Mouse (Mus musculus): ENCODE measurements around the gene Hebp1. TPM values are rescaled to one million over a fixed set of nuclear protein-coding genes. Genes with fewer than 3 reads are reported as not detected.

The Hebp1 gene
- polyA plus RNA-seq, 1 experiment from 2014 or later: 10.2 TPM

DNA sequence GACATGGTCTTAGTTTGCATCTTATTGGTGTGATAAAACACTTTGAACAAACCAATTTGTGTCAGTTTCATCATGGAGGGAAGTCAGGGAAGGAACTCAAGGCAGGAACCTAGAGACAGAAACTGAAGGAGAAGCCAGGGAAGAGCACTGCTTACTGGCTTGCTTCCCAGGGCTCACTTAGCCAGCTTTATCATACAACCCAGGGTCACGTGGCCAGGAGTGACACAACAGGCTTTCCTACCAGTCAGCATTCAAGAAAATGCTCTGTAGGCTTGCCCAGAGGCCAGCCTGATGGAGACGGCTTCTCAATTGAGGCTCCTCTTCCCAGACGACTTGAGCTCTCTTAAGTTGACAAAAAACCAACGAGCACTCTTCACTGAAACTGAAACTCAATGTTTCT, 2.9 kb downstream of the Hebp1 start:
- ATAC-seq (ENCODE audit: low FRiP score, low read depth): no peak
- Histone ChIP-seq H3K9me3 (no peaks in the 10 kb centered on the region), H3K4me2 (replicated peaks) (no peak overlapping the region), H3K27me3 (no peaks in the 10 kb centered on the region), H3K4me1 (peaks cover 14% of the 10 kb centered on the region), H3K27ac (no peak overlapping the region), H3K9ac (no peak overlapping the region), H3K4me3 (no peak overlapping the region), H3K36me3 (no peaks in the 10 kb centered on the region)
- 73% methylated on average over 4 of the region's 4 CpGs for WGBS

DNA sequence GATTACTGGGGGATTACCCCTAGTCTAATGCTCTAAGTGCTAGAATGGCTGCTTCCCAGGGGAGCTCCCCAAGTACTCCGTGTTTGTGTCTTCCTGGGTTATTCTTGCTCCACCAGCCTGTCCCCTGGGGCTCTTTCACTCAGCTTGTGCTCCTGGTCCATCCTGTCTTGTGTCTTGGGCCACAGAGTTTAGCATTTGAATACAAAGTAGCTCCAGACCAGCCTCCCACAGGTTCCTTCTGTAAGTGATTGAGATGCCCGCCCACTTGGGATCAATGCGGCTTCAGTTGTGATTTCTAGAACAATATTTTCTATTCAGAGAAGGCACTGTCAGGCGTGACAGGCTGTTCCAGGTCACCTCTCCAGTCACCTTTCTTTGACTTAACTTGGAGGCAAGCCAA, 4.1 kb downstream of the Hebp1 start:
- Histone ChIP-seq H3K9ac (no peak overlapping the region), H3K4me1 (peaks cover 7% of the 10 kb centered on the region), H3K4me2 (replicated peaks) (no peak overlapping the region), H3K36me3 (no peaks in the 10 kb centered on the region), H3K4me3 (no peak overlapping the region), H3K27ac (no peak overlapping the region), H3K27me3 (no peaks in the 10 kb centered on the region), H3K9me3 (no peaks in the 10 kb centered on the region)
- WGBS: 51% methylated on average over 4 of the region's 4 CpGs
- ATAC-seq (ENCODE audit: low FRiP score, low read depth): no peak

DNA sequence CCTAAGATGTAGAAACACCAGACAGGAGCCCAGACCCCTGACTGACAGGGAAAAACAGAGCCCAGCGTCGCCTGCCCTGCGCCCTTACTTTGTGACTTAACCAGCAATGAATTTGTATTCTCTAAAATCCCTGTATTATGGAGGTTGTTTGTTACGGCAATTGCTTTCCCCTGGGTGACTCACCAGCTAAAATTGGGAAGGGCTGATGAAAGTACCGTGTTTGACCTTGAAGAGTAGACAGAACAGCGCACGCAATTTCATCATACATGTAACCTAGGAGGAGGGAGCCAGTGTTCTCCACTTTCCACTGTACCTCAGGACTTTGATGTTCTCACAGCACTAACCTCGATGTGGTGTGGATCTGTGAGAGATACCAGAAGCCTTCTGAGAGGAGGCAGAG, 4.8 kb downstream of the Hebp1 start:
- H3K27ac ChIP-seq: no peak overlapping the region
- no peaks in the 10 kb centered on the region for H3K9me3 ChIP-seq
- no peak overlapping the region for H3K9ac ChIP-seq
- H3K27me3 ChIP-seq: no peaks in the 10 kb centered on the region
- H3K36me3 ChIP-seq: no peaks in the 10 kb centered on the region
- no peak for ATAC-seq (ENCODE audit: low FRiP score, low read depth)
- no peak overlapping the region for H3K4me2 ChIP-seq (replicated peaks)
- WGBS: 82% methylated on average over 8 of the region's 8 CpGs
- no peak overlapping the region for H3K4me3 ChIP-seq
- H3K4me1 ChIP-seq: peaks cover 3% of the 10 kb centered on the region

DNA sequence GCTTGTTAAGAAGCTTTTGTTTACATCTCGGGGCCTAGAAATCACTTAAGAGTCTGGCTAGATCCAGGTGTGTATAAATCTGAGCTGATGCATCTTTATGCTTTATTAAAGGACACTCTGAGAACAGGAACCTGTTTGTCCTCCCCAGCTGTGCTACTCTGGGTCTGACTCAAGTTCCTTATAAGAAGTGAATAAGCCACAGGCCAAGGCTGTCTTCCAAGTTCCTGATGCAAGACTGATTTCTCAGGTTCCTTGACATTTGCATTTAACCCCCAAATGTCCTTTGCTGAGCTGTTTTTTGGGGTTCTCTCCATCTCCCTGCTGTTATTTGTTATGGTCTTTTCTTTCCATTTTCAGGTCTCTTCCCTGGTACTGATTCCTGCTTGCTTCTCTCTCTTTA, 5.9 kb downstream of the Hebp1 start:
- Histone ChIP-seq H3K9ac (no peak overlapping the region), H3K27me3 (no peaks in the 10 kb centered on the region), H3K4me2 (replicated peaks) (no peak overlapping the region), H3K4me3 (no peak overlapping the region), H3K36me3 (no peaks in the 10 kb centered on the region), H3K4me1 (no peaks in the 10 kb centered on the region), H3K9me3 (no peaks in the 10 kb centered on the region), H3K27ac (no peak overlapping the region)
- ATAC-seq (ENCODE audit: low FRiP score, low read depth): no peak
- WGBS: 87% methylated on average over 1 of the region's 1 CpGs

DNA sequence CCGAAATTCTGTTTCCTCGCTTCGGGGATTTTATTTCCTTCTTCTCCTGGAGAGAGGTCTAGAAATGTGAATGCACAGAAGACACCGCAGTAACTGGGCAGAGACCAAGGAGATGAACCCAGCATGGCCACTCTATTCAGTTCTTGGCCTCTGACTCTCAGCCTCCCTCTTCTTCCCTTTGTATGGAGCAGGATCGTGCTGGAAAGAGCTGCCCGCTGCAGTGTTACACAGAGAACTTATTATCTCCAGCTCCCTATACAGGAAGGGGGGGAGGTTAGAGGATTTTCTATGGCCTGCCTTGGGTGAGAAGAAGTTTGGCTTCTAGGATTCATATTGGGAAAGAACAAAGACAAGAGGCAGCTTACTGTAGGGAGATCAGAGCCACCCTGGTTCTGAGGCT, 7.7 kb downstream of the Hebp1 start:
- no peaks in the 10 kb centered on the region for H3K9me3 ChIP-seq
- no peak overlapping the region for H3K4me2 ChIP-seq (replicated peaks)

DNA sequence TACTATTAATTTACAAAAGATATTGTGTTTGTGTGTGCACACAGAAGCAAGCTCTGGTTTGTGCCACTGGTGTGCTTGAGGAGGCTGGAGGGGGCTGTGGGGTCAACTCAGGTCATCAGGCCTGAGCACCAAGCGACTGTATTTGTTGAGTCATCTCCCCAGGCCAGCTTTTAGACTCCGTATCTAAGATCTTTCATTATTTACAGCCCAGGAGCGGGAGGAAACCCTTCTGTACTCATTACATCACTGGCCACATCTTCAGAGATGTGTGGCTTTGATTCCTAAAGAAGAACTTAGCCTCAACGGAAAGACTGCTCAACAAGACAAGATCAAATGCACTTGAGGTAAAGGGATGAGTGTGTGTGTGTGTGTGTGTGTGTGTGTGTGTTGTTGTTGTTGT, 9.2 kb downstream of the Hebp1 start:
- 59% methylated on average over 4 of the region's 4 CpGs for WGBS
- Histone ChIP-seq H3K27ac (no peak overlapping the region), H3K4me3 (no peak overlapping the region), H3K27me3 (no peaks in the 10 kb centered on the region), H3K9ac (no peak overlapping the region), H3K9me3 (no peaks in the 10 kb centered on the region), H3K36me3 (no peaks in the 10 kb centered on the region), H3K4me1 (no peaks in the 10 kb centered on the region), H3K4me2 (replicated peaks) (no peak overlapping the region)
- ATAC-seq (ENCODE audit: low FRiP score, low read depth): no peak

More for the DNA sequence above, 7.7 kb downstream of the Hebp1 start:
- Histone ChIP-seq H3K27me3 (no peaks in the 10 kb centered on the region), H3K27ac (no peak overlapping the region), H3K36me3 (no peaks in the 10 kb centered on the region), H3K4me1 (no peaks in the 10 kb centered on the region), H3K4me3 (no peak overlapping the region), H3K9ac (no peak overlapping the region)
- WGBS: 75% methylated on average over 6 of the region's 6 CpGs
- no peak for ATAC-seq (ENCODE audit: low FRiP score, low read depth)

DNA sequence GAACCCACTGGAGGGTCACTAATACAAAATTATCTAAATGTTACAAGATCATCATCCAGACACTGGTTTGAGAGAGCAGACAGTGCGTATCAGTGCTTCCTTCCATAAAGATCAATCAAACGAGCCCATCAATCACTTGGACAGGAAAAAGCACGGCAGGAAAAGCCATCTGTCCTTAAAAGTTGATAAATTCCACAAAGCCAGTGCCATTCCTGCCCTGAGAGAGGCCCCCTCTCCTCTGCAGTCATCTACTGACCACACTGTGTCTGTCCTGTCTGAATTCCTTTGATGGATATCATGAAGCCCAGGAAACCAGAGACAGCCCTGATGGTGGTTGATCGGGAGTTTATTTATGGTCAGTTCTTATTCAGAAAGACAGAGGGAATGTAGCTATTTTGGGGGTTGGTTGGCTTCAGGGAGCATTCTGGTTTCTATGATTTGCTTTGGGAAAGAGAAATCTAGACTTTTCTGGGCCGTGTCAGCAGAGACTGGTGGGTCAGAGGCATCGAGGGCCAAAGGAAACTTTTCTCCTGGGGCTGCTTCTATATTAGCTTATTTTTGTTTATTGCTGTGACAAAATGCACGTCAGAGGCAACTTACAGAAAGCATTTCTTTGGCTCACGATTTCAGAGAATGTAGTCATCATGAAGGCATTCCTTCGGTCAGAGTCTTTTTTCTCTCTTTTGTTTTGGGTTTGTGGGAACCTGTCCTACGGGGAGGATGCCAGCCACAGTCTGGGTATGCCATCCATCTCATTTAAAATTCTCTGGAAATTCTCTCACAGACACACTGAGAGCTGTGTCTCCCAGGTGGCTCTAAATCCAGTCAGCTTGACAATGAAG, 10.5 kb downstream of the Hebp1 start:
- Histone ChIP-seq H3K27me3 (no peaks in the 10 kb centered on the region), H3K4me2 (replicated peaks) (no peak overlapping the region), H3K9me3 (no peaks in the 10 kb centered on the region), H3K4me3 (no peak overlapping the region), H3K4me1 (no peaks in the 10 kb centered on the region), H3K9ac (no peak overlapping the region), H3K36me3 (no peaks in the 10 kb centered on the region), H3K27ac (no peak overlapping the region)
- WGBS: 46% methylated on average over 10 of the region's 10 CpGs
- ATAC-seq (ENCODE audit: low FRiP score, low read depth): no peak

DNA sequence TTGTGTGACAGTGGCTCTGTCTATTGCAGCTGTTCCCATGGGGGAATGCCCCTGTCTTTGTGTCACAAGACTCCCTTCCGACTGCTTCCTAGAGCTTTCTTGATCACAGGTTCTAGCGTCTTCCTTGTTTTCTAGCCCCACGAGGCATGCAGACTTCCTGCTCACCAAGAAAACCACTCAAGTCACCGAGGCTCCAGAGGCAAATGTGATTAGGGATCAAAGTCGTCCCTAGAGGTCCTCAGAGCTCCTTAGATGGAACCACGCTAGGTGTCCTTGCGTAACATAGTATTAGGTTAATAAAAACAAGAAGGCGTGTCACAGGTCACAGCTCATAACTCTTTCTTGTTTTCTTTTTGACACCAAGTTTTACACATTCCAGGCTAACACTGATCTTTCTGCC, 13.9 kb downstream of the Hebp1 start:
- Histone ChIP-seq H3K4me3 (no peak overlapping the region), H3K36me3 (no peaks in the 10 kb centered on the region), H3K27ac (no peak overlapping the region), H3K4me2 (replicated peaks) (no peak overlapping the region), H3K4me1 (no peaks in the 10 kb centered on the region), H3K9me3 (no peaks in the 10 kb centered on the region), H3K9ac (no peak overlapping the region), H3K27me3 (peaks cover 3% of the 10 kb centered on the region; the same call in 1 of the 2 replicates)
- no peak for ATAC-seq (ENCODE audit: low FRiP score, low read depth)
- WGBS: 30% methylated on average over 8 of the region's 8 CpGs

DNA sequence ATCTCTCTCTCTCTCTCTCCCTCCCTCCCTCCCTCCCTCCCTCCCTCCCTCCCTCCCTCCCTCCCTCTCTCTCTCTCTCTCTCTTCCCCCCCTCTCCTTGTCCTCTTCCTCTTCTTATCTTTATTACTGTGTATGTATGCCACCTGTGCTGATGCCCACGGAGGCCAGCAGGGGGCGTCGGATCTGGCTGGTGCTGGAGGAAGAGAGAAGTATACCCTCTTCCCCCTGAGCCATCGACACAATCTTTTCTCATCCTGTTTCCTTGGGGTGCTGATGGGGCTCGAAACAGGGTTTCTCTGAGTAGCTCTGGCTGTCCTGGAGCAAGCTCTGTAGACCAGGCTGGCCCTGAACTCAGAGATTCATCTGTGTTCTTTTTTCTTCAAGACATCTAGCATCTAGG, 14.9 kb downstream of the Hebp1 start:
- WGBS: 56% methylated on average over 5 of the region's 5 CpGs

DNA sequence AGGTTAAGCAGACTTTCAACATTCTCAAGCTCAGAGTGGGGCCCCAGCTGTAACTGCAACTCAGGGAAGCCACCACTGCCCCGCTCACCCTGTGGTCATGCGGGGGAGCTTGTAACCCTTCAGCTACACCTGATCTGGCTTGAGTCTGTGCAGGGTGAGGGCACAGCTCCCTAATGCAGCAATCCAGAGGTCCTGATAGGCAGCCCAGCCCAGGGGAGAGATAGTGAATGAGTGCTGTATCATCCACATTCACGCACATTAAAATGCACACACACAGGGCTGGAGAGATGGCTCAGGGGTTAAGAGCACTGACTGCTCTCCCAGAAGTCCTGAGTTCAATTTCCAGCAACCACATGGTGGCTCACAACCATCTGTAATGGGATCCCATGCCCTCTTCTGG, 19.2 kb downstream of the Hebp1 start:
- no peak for ATAC-seq (ENCODE audit: low FRiP score, low read depth)
- H3K4me2 ChIP-seq (replicated peaks): no peak overlapping the region
- H3K4me1 ChIP-seq: no peaks in the 10 kb centered on the region
- H3K27me3 ChIP-seq: peaks cover 3% of the 10 kb centered on the region; the same call in 1 of the 2 replicates
- H3K27ac ChIP-seq: no peak overlapping the region
- H3K4me3 ChIP-seq: no peak overlapping the region
- H3K36me3 ChIP-seq: no peaks in the 10 kb centered on the region
- H3K9ac ChIP-seq: no peak overlapping the region
- WGBS: 45% methylated on average over 3 of the region's 3 CpGs
- no peaks in the 10 kb centered on the region for H3K9me3 ChIP-seq

More for the DNA sequence above, 14.9 kb downstream of the Hebp1 start:
- no peak overlapping the region for H3K4me2 ChIP-seq (replicated peaks)
- no peaks in the 10 kb centered on the region for H3K4me1 ChIP-seq
- no peak for ATAC-seq (ENCODE audit: low FRiP score, low read depth)
- H3K36me3 ChIP-seq: no peaks in the 10 kb centered on the region
- H3K9me3 ChIP-seq: no peaks in the 10 kb centered on the region
- no peak overlapping the region for H3K4me3 ChIP-seq
- no peak overlapping the region for H3K9ac ChIP-seq
- peaks cover 3% of the 10 kb centered on the region; the same call in 1 of the 2 replicates for H3K27me3 ChIP-seq
- H3K27ac ChIP-seq: no peak overlapping the region

DNA sequence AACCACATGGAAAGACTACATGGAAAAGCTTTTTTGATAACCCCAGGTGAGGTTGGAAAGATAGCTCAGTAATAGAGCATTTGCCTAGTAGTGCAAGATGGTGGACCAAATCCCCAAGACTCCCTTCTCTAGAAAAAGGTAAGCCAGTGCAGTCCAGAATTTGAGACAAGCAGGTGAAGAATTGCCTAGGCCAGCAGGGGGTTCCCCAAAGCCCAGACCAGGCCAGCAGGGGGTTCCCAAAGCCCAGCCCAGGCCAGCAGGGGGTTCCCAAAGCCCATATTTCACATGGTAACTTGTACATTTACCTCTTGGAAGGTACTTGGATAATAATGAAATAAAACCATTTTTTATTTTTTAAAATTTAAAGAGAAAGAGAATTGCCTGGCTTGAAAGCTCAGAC, 20.6 kb downstream of the Hebp1 start:
- no peak for ATAC-seq (ENCODE audit: low FRiP score, low read depth)

DNA sequence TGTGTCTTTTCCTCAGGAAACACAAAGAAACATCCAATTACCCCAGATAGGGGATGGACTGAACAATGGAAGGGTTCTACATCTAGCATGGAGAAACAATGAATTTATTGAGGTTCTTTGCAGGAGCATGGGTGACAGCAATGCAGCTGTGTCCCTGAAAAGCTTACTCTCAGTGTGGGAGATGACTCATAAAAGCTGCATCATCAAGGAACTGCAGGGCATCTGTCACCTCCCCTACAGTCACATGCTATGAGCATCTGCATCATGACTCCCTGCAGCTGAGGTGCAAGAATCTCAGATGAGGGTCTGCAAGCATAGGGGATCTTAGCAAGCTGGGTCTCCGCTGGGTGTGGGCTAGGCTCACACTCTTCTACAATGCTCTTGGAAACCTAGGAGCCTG, 22.8 kb downstream of the Hebp1 start:
- Histone ChIP-seq H3K4me3 (no peak overlapping the region), H3K27me3 (peaks cover 3% of the 10 kb centered on the region; the same call in 1 of the 2 replicates), H3K36me3 (no peaks in the 10 kb centered on the region), H3K27ac (no peak overlapping the region), H3K9me3 (no peaks in the 10 kb centered on the region), H3K4me1 (no peaks in the 10 kb centered on the region), H3K4me2 (replicated peaks) (no peak overlapping the region), H3K9ac (no peak overlapping the region)
- WGBS: 91% methylated on average over 1 of the region's 1 CpGs
- ATAC-seq (ENCODE audit: low FRiP score, low read depth): no peak

More for the DNA sequence above, 20.6 kb downstream of the Hebp1 start:
- no peaks in the 10 kb centered on the region for H3K9me3 ChIP-seq
- H3K36me3 ChIP-seq: no peaks in the 10 kb centered on the region
- H3K4me2 ChIP-seq (replicated peaks): no peak overlapping the region
- H3K4me1 ChIP-seq: no peaks in the 10 kb centered on the region
- no peak overlapping the region for H3K4me3 ChIP-seq
- no peak overlapping the region for H3K27ac ChIP-seq
- H3K9ac ChIP-seq: no peak overlapping the region
- H3K27me3 ChIP-seq: peaks cover 3% of the 10 kb centered on the region; the same call in 1 of the 2 replicates

DNA sequence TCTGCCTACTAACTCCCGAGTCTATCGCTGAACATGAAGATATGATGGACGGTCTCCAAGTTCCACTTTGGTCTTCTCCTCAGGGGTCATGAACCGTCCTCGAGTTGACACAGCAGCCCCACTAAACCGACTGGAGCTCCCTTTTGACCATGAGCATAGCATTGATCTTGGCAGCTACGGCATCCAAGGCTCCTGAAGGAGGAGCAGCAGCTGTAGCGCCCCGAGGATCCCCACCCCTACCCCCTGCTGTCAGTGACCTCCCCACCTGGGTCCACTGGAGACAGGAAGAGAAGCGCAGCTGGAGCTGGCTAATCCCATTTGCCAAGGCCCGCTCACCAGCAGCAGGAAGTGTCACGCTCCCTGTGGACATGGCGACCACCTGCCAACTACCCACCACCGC, 26.1 kb downstream of the Hebp1 start:
- Histone ChIP-seq H3K27ac (no peak overlapping the region), H3K4me2 (replicated peaks) (no peak overlapping the region), H3K27me3 (no peaks in the 10 kb centered on the region), H3K9ac (no peak overlapping the region), H3K9me3 (no peaks in the 10 kb centered on the region), H3K36me3 (no peaks in the 10 kb centered on the region), H3K4me3 (no peak overlapping the region), H3K4me1 (peaks cover 11% of the 10 kb centered on the region)
- WGBS: 65% methylated on average over 14 of the region's 14 CpGs
- no peak for ATAC-seq (ENCODE audit: low FRiP score, low read depth)
